ENCODE assay signal across 18 mouse cellular contexts in genomic region chr3:18698106-18698505, GRCm38 (mm10).
DNase-seq lines count a peak whose midpoint lies in the region; ATAC-seq lines count a peak whose summit lies in the region.
"Had no signal": no experiment of that assay in that cellular context is flagged by ENCODE, and none has a peak within 500 bp of the region (broad histone marks: within the 10 kb centered on the region; RNA-seq: fewer than 3 reads in every experiment).

No protein-coding gene starts in this region.

- DNase-seq in ES-CJ7 (ENCODE audit: low read depth, low spot score): peak; percentile 76
- DNase-seq in R1 (ENCODE audit: low read depth, low spot score): peak; percentile 93
- no peak for DNase-seq in gastrocnemius, adult 18-20 months (ENCODE audit: low spot score)
- no peak for DNase-seq in thymus, postnatal 0 days (ENCODE audit: low spot score)
- DNase-seq: adrenal gland, adult 8-10 months; adrenal gland, postnatal 14 days; adrenal gland, postnatal 36 days; cerebellum, adult 11-12 months; cerebellum, adult 2 months; cerebellum, adult 9-10 months; cerebellum, postnatal 10 days; cerebellum, postnatal 25 days; forebrain, postnatal 0 days had no signal

- no peak for ATAC-seq in megakaryocyte-erythroid progenitor cell, adult 5-6 weeks (replicated peaks; ENCODE audit: low FRiP score, low TSS enrichment, poor library complexity, severe bottlenecking)
- ATAC-seq: activated CD4-positive, CD25-positive, alpha-beta regulatory T cell, adult 4 months; forebrain, embryonic 13.5 days; forebrain, embryonic 15.5 days; forebrain, postnatal 0 days; Patski had no signal

Comparison
In these comparisons a context has a peak if more than half of its experiments do, and no peak if none do; other contexts are left out.
1. DNase-seq: peak in ES-CJ7 (single experiment) and R1 (single experiment); none in gastrocnemius, adult 18-20 months (single experiment) and thymus, postnatal 0 days (single experiment).